Mouse (Mus musculus): Measurements from ENCODE around the gene Nfyc. TPM values are rescaled to one million over a fixed set of nuclear protein-coding genes. Genes with fewer than 3 reads are reported as not detected.
A peak's percentile ranks its signal among the peaks of the same experiment; 100 is the strongest.

The Nfyc gene
- polyA plus RNA-seq (2014; fragmentation: Nextera tagmentation; extraction: Ambion mirVana), result 123 and 126 TPM in 2 replicates

- no peak within 1 kb of the TSS for H3K4me3 ChIP-seq (ENCODE audit: low read depth, low read length)
- H3K9me3 ChIP-seq (ENCODE audit: control insufficient read depth, low read length), result no peaks in the 10 kb centered on the region
- no peak within 1 kb of the TSS for H3K9ac ChIP-seq (ENCODE audit: low read depth, low read length)
- H3K27me3 ChIP-seq (ENCODE audit: control insufficient read depth, insufficient read depth, low read length), result no peaks in the 10 kb centered on the region
- H3K4me1 ChIP-seq (replicated peaks; ENCODE audit: control insufficient read depth, insufficient read depth, low read length), result no peaks in the 10 kb centered on the region
- 86% methylated on average over 4 of the region's 4 CpGs for WGBS
- DNase-seq (ENCODE audit: low spot score) (no peak), ATAC-seq (ENCODE audit: low FRiP score) (no peak)
- no peak within 1 kb of the TSS for H3K4me2 ChIP-seq (replicated peaks; ENCODE audit: low read depth, low read length)
- no peak within 1 kb of the TSS for H3K27ac ChIP-seq (ENCODE audit: low read depth, low read length)
- H3K36me3 ChIP-seq (ENCODE audit: control insufficient read depth, insufficient read depth, low read length), result no peaks in the 10 kb centered on the region
Measured at GRCm38 (mm10) chr4:120831472-120831871, at the start of gene Nfyc. TSS of gene Nfyc (minus strand) at chr4:120831572.

DNA sequence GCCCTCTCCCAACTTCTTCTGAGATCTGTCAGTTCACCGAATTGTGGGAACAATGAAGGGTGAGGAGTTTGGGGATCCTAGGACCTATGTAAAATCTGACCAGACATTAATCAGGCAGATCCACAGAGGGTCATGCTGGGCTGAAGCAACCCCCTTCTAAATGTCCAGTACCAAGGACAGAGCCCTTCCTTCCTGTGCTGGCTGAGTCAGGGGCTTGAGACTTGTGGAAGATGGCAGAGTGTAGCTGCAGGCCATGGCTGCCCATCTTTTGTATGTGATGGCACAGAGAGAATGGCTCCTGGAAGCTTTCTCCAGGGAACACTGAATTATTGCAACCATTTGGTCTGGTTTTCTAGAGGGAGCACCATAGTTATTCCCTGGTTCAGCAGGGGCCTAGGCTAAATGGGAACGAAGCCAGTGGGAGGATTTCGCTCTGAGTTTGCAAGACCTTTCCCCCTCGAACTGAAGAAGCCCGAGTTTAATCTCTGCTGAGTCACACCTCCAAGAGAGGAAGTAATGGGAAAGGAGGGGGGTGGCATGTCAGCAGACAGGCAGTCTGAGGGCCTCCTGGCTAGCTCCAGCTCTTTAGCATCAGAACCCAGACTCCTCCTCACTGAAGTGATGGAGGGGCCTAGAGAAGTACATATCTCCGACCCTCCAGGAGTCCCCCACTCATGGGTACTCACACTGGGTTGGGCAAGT is 49.5 kb upstream of the Nfyc start:
- Histone ChIP-seq H3K9me3 (ENCODE audit: control insufficient read depth, low read length) (no peaks in the 10 kb centered on the region), H3K27ac (ENCODE audit: low read depth, low read length) (no peak overlapping the region), H3K27me3 (ENCODE audit: control insufficient read depth, insufficient read depth, low read length) (0 out of 2 replicates have a peak, but pooled peaks cover 2% of the 10 kb centered on the region), H3K36me3 (ENCODE audit: control insufficient read depth, insufficient read depth, low read length) (no peaks in the 10 kb centered on the region), H3K9ac (ENCODE audit: low read depth, low read length) (no peak overlapping the region), H3K4me2 (replicated peaks; ENCODE audit: low read depth, low read length) (no peak overlapping the region), H3K4me1 (replicated peaks; ENCODE audit: control insufficient read depth, insufficient read depth, low read length) (peaks cover 11% of the 10 kb centered on the region), H3K4me3 (ENCODE audit: low read depth, low read length) (no peak overlapping the region)
- DNase-seq (ENCODE audit: low spot score), result no peak
- WGBS, result 61% methylated on average over 6 of the region's 6 CpGs
- no peak for ATAC-seq (ENCODE audit: low FRiP score)

GRCm38 (mm10) chr4:120879386-120879785 is 48.0 kb upstream of the Nfyc start:
- DNase-seq (ENCODE audit: low spot score), result no peak

GRCm38 (mm10) chr4:120878728-120879127 is 47.4 kb upstream of the Nfyc start:
- ATAC-seq (ENCODE audit: low FRiP score) (no peak), DNase-seq (ENCODE audit: low spot score) (no peak)
- H3K9ac ChIP-seq (ENCODE audit: low read depth, low read length), result no peak overlapping the region
- no peaks in the 10 kb centered on the region for H3K9me3 ChIP-seq (ENCODE audit: control insufficient read depth, low read length)
- WGBS, result 87% methylated on average over 3 of the region's 3 CpGs
- no peak overlapping the region for H3K27ac ChIP-seq (ENCODE audit: low read depth, low read length)
- no peak overlapping the region for H3K4me3 ChIP-seq (ENCODE audit: low read depth, low read length)
- no peaks in the 10 kb centered on the region for H3K27me3 ChIP-seq (ENCODE audit: control insufficient read depth, insufficient read depth, low read length)
- no peaks in the 10 kb centered on the region for H3K36me3 ChIP-seq (ENCODE audit: control insufficient read depth, insufficient read depth, low read length)
- peaks cover 6% of the 10 kb centered on the region for H3K4me1 ChIP-seq (replicated peaks; ENCODE audit: control insufficient read depth, insufficient read depth, low read length)
- H3K4me2 ChIP-seq (replicated peaks; ENCODE audit: low read depth, low read length), result no peak overlapping the region

More at GRCm38 (mm10) chr4:120879386-120879785, 48.0 kb upstream of the Nfyc start:
- Histone ChIP-seq H3K27ac (ENCODE audit: low read depth, low read length) (no peak overlapping the region), H3K27me3 (ENCODE audit: control insufficient read depth, insufficient read depth, low read length) (no peaks in the 10 kb centered on the region), H3K9ac (ENCODE audit: low read depth, low read length) (no peak overlapping the region), H3K9me3 (ENCODE audit: control insufficient read depth, low read length) (no peaks in the 10 kb centered on the region), H3K4me2 (replicated peaks; ENCODE audit: low read depth, low read length) (no peak overlapping the region), H3K36me3 (ENCODE audit: control insufficient read depth, insufficient read depth, low read length) (no peaks in the 10 kb centered on the region), H3K4me3 (ENCODE audit: low read depth, low read length) (no peak overlapping the region), H3K4me1 (replicated peaks; ENCODE audit: control insufficient read depth, insufficient read depth, low read length) (peaks cover 6% of the 10 kb centered on the region)
- ATAC-seq (ENCODE audit: low FRiP score), result no peak
- WGBS, result 40% methylated on average over 4 of the region's 4 CpGs

GRCm38 (mm10) chr4:120875961-120876360 is 44.6 kb upstream of the Nfyc start:
- no peak overlapping the region for H3K4me2 ChIP-seq (replicated peaks; ENCODE audit: low read depth, low read length)
- DNase-seq (ENCODE audit: low spot score) (no peak), ATAC-seq (ENCODE audit: low FRiP score) (no peak)
- no peak overlapping the region for H3K27ac ChIP-seq (ENCODE audit: low read depth, low read length)
- no peaks in the 10 kb centered on the region for H3K9me3 ChIP-seq (ENCODE audit: control insufficient read depth, low read length)
- H3K36me3 ChIP-seq (ENCODE audit: control insufficient read depth, insufficient read depth, low read length), result no peaks in the 10 kb centered on the region
- 53% methylated on average over 3 of the region's 3 CpGs for WGBS
- no peaks in the 10 kb centered on the region for H3K4me1 ChIP-seq (replicated peaks; ENCODE audit: control insufficient read depth, insufficient read depth, low read length)
- no peaks in the 10 kb centered on the region for H3K27me3 ChIP-seq (ENCODE audit: control insufficient read depth, insufficient read depth, low read length)
- no peak overlapping the region for H3K9ac ChIP-seq (ENCODE audit: low read depth, low read length)
- H3K4me3 ChIP-seq (ENCODE audit: low read depth, low read length), result no peak overlapping the region

- no peaks in the 10 kb centered on the region for H3K27me3 ChIP-seq (ENCODE audit: control insufficient read depth, insufficient read depth, low read length)
- WGBS, result 53% methylated on average over 7 of the region's 7 CpGs
- H3K9ac ChIP-seq (ENCODE audit: low read depth, low read length), result no peak overlapping the region
- ATAC-seq (ENCODE audit: low FRiP score) (peak; percentile 53), DNase-seq (ENCODE audit: low spot score) (no peak)
- no peaks in the 10 kb centered on the region for H3K36me3 ChIP-seq (ENCODE audit: control insufficient read depth, insufficient read depth, low read length)
- 0 out of 2 replicates have a peak, but pooled peaks cover 2% of the 10 kb centered on the region for H3K4me1 ChIP-seq (replicated peaks; ENCODE audit: control insufficient read depth, insufficient read depth, low read length)
- H3K27ac ChIP-seq (ENCODE audit: low read depth, low read length), result no peak overlapping the region
- no peak overlapping the region for H3K4me2 ChIP-seq (replicated peaks; ENCODE audit: low read depth, low read length)
- H3K4me3 ChIP-seq (ENCODE audit: low read depth, low read length), result no peak overlapping the region
- no peaks in the 10 kb centered on the region for H3K9me3 ChIP-seq (ENCODE audit: control insufficient read depth, low read length)
Measured at GRCm38 (mm10) chr4:120870262-120870748, 38.9 kb upstream of the Nfyc start.

DNA sequence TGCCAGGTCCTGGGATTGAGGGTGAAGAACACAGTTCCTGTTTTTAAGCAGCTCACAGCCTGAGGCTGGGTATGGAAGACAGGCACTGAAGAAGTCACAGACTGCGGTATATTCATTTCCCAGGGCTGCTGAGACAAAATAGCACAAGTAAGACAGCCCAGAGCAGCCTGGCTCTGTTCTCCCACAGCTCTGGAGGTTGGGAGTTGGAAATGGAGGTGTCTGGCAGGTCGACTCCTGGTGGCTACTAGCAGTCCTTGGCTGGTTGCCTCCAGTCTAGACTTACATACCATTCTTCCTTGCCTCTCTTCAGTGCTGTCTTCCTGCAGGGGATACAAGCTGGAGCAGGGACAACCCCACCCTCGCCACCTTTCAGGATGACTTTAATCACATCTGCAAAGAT is 37.6 kb upstream of the Nfyc start:
- H3K9ac ChIP-seq (ENCODE audit: low read depth, low read length), result no peak overlapping the region
- no peak for DNase-seq (ENCODE audit: low spot score)
- no peak for ATAC-seq (ENCODE audit: low FRiP score)
- no peaks in the 10 kb centered on the region for H3K9me3 ChIP-seq (ENCODE audit: control insufficient read depth, low read length)
- no peaks in the 10 kb centered on the region for H3K27me3 ChIP-seq (ENCODE audit: control insufficient read depth, insufficient read depth, low read length)
- H3K27ac ChIP-seq (ENCODE audit: low read depth, low read length), result no peak overlapping the region
- 0 out of 2 replicates have a peak, but pooled peaks cover 2% of the 10 kb centered on the region for H3K4me1 ChIP-seq (replicated peaks; ENCODE audit: control insufficient read depth, insufficient read depth, low read length)
- 80% methylated on average over 3 of the region's 3 CpGs for WGBS
- H3K4me3 ChIP-seq (ENCODE audit: low read depth, low read length), result no peak overlapping the region
- H3K36me3 ChIP-seq (ENCODE audit: control insufficient read depth, insufficient read depth, low read length), result no peaks in the 10 kb centered on the region
- H3K4me2 ChIP-seq (replicated peaks; ENCODE audit: low read depth, low read length), result no peak overlapping the region

DNA sequence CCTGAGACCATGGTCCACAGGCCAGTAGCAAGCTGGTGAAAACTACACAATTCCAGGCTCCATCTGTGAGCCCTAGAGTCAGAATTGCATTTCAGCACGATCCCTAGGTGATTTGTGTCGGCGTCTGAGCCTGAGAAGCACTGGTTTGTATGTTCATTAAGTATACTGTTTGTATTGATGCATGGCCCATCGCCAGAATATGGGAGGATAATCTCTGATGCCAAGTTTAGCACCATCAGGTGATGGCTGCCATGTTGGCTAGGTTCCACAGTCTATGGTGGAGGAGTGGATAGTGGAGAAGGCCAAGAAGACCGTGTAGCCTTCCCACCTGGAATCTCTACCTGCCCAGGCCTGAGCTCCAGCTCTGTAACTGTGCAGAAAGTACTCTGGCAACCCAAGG is 36.9 kb upstream of the Nfyc start:
- Histone ChIP-seq H3K27ac (ENCODE audit: low read depth, low read length) (no peak overlapping the region), H3K27me3 (ENCODE audit: control insufficient read depth, insufficient read depth, low read length) (no peaks in the 10 kb centered on the region), H3K4me3 (ENCODE audit: low read depth, low read length) (no peak overlapping the region), H3K36me3 (ENCODE audit: control insufficient read depth, insufficient read depth, low read length) (no peaks in the 10 kb centered on the region), H3K9ac (ENCODE audit: low read depth, low read length) (no peak overlapping the region), H3K9me3 (ENCODE audit: control insufficient read depth, low read length) (no peaks in the 10 kb centered on the region), H3K4me1 (replicated peaks; ENCODE audit: control insufficient read depth, insufficient read depth, low read length) (0 out of 2 replicates have a peak, but pooled peaks cover 2% of the 10 kb centered on the region), H3K4me2 (replicated peaks; ENCODE audit: low read depth, low read length) (no peak overlapping the region)
- DNase-seq (ENCODE audit: low spot score) (no peak), ATAC-seq (ENCODE audit: low FRiP score) (no peak)
- 77% methylated on average over 5 of the region's 5 CpGs for WGBS

DNA sequence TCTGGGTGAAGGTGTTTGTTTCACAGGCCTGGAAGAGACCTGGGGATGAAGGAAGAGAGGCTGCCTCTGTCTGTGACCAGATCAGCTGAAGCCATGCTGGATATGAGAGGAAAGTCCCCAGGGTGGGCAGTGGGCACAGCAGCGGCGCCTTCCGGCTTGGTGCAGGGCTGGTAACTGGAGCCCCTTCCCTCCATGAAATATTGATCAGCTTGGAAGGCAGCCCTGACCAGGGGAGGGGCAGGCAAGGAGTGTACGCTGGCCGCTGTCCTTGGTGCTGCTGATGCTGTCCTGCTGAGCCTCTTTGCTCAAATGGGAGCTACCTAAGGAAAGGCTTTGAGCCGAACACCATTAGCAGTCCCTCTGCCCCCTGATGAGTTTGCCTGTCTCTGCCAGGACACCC is 34.8 kb upstream of the Nfyc start:
- WGBS, result 12% methylated on average over 6 of the region's 6 CpGs
- Histone ChIP-seq H3K4me2 (replicated peaks; ENCODE audit: low read depth, low read length) (no peak overlapping the region), H3K4me1 (replicated peaks; ENCODE audit: control insufficient read depth, insufficient read depth, low read length) (0 out of 2 replicates have a peak, but pooled peaks cover 2% of the 10 kb centered on the region), H3K9ac (ENCODE audit: low read depth, low read length) (0 out of 2 replicates have a peak overlapping the region, but pooled peaks have one; percentile 4), H3K27me3 (ENCODE audit: control insufficient read depth, insufficient read depth, low read length) (no peaks in the 10 kb centered on the region), H3K9me3 (ENCODE audit: control insufficient read depth, low read length) (no peaks in the 10 kb centered on the region), H3K27ac (ENCODE audit: low read depth, low read length) (no peak overlapping the region), H3K4me3 (ENCODE audit: low read depth, low read length) (no peak overlapping the region), H3K36me3 (ENCODE audit: control insufficient read depth, insufficient read depth, low read length) (no peaks in the 10 kb centered on the region)
- DNase-seq (ENCODE audit: low spot score) (peak; percentile 65), ATAC-seq (ENCODE audit: low FRiP score) (no peak)

All from hindbrain, embryonic 11.5 days (tissue).